Comparison of ENCODE assay signal across 16 mouse cellular contexts in genomic region chr11:26815104-26815503, GRCm38 (mm10).
A peak's percentile ranks its signal among the peaks of the same experiment; 100 is the strongest.
DNase-seq lines count a peak whose midpoint lies in the region; ATAC-seq and TF ChIP-seq lines count a peak whose summit lies in the region.
"Had no signal": no experiment of that assay in that cellular context is flagged by ENCODE, and none has a peak within 500 bp of the region (broad histone marks: within the 10 kb centered on the region; RNA-seq: fewer than 3 reads in every experiment).

No protein-coding gene starts in this region.

- no peak overlapping the region for H3K4me3 ChIP-seq in forebrain, embryonic 14.5 days (ENCODE audit: low read depth, low read length)
- peak overlapping the region; percentile 11; the same call in 1 of the 2 replicates for H3K4me3 ChIP-seq in hindbrain, postnatal 0 days (ENCODE audit: low read length)
- no peak overlapping the region for H3K4me3 ChIP-seq in neural tube, embryonic 14.5 days (ENCODE audit: low read depth, low read length)
- H3K4me3 ChIP-seq in liver, embryonic 11.5 days (ENCODE audit: low read depth, low read length), result no peak overlapping the region

- H3K4me1 ChIP-seq in forebrain, embryonic 14.5 days (ENCODE audit: control insufficient read depth, insufficient read depth, low read length), result no peaks in the 10 kb centered on the region
- no peaks in the 10 kb centered on the region for H3K4me1 ChIP-seq in hindbrain, postnatal 0 days (ENCODE audit: insufficient read depth, low read length)
- H3K4me1 ChIP-seq in neural tube, embryonic 14.5 days (ENCODE audit: control insufficient read depth, insufficient read depth, low read length), result no peaks in the 10 kb centered on the region
- no peaks in the 10 kb centered on the region for H3K4me1 ChIP-seq in liver, embryonic 11.5 days (replicated peaks; ENCODE audit: control insufficient read depth, insufficient read depth, low read length)

- no peak for TF ChIP-seq CTCF in hindbrain, postnatal 0 days (IDR thresholded peaks at IDR 0.05; ENCODE audit: low read depth)

- no peaks in the 10 kb centered on the region for H3K27me3 ChIP-seq in forebrain, embryonic 14.5 days (replicated peaks; ENCODE audit: control insufficient read depth, insufficient read depth, low read length)
- H3K27me3 ChIP-seq in hindbrain, postnatal 0 days (ENCODE audit: insufficient read depth, low read length), result no peaks in the 10 kb centered on the region
- H3K27me3 ChIP-seq in neural tube, embryonic 14.5 days (ENCODE audit: control insufficient read depth, insufficient read depth, low read length), result no peaks in the 10 kb centered on the region
- H3K27me3 ChIP-seq in liver, embryonic 11.5 days (replicated peaks; ENCODE audit: control insufficient read depth, insufficient read depth, low read length), result no peaks in the 10 kb centered on the region

- 59% methylated on average over 8 of the region's 8 CpGs for WGBS in forebrain, embryonic 14.5 days
- 62% methylated on average over 8 of the region's 8 CpGs for WGBS in hindbrain, postnatal 0 days
- 32% methylated on average over 8 of the region's 8 CpGs for WGBS in neural tube, embryonic 14.5 days
- 86% methylated on average over 8 of the region's 8 CpGs for WGBS in liver, embryonic 11.5 days

- no peak for DNase-seq in frontal cortex, adult 2 months (ENCODE audit: extremely low spot score in 1 of 2, low spot score in 1 of 2)
- peak; percentile 69 for DNase-seq in forebrain, embryonic 14.5 days (ENCODE audit: low spot score)
- peak; percentile 54 for DNase-seq in hindbrain, postnatal 0 days (ENCODE audit: low spot score)
- DNase-seq in layer of hippocampus, adult 9-11 months, result no peak
- DNase-seq in liver, embryonic 11.5 days (ENCODE audit: low spot score), result no peak
- DNase-seq in spleen, postnatal 10 days (ENCODE audit: low spot score in 2 of 2), result no peak
- DNase-seq: adrenal gland, postnatal 25 days; cerebellum, adult 9-10 months; gastrocnemius, postnatal 25 days; liver, postnatal 0 days; lung, postnatal 4 days; right cerebral cortex, postnatal 25 days; thymus, adult 18-20 months had no signal

- no peaks in the 10 kb centered on the region for H3K9me3 ChIP-seq in forebrain, embryonic 14.5 days (replicated peaks; ENCODE audit: control insufficient read depth, low read length)
- no peaks in the 10 kb centered on the region for H3K9me3 ChIP-seq in hindbrain, postnatal 0 days (ENCODE audit: low read length)
- H3K9me3 ChIP-seq in neural tube, embryonic 14.5 days (ENCODE audit: control insufficient read depth, low read length), result no peaks in the 10 kb centered on the region
- no peaks in the 10 kb centered on the region for H3K9me3 ChIP-seq in liver, embryonic 11.5 days (ENCODE audit: control insufficient read depth, low read length)

- peak; percentile 67 for ATAC-seq in frontal cortex, adult (ENCODE audit: low TSS enrichment)
- peak; percentile 79; the same call in 1 of the 2 replicates for ATAC-seq in forebrain, embryonic 14.5 days
- ATAC-seq in hindbrain, postnatal 0 days, result 0 out of 2 replicates have a peak, but pooled peaks have one; percentile 53
- peak; percentile 95 for ATAC-seq in neural tube, embryonic 14.5 days (ENCODE audit: low read depth)
- ATAC-seq in liver, embryonic 11.5 days (replicated peaks; ENCODE audit: low FRiP score), result no peak
- ATAC-seq: activated CD4-positive, CD25-positive, alpha-beta regulatory T cell, adult 4 months; liver, postnatal 0 days had no signal

- H3K9ac ChIP-seq in forebrain, embryonic 14.5 days (ENCODE audit: low read length), result no peak overlapping the region
- no peak overlapping the region for H3K9ac ChIP-seq in hindbrain, postnatal 0 days (replicated peaks; ENCODE audit: low read length)
- H3K9ac ChIP-seq in neural tube, embryonic 14.5 days (replicated peaks; ENCODE audit: low read depth, low read length), result no peak overlapping the region
- H3K9ac ChIP-seq in liver, embryonic 11.5 days (ENCODE audit: low read depth, low read length), result no peak overlapping the region
- H3K9ac ChIP-seq: liver, postnatal 0 days had no signal

- H3K4me2 ChIP-seq in forebrain, embryonic 14.5 days (ENCODE audit: low read length), result peak overlapping the region; percentile 6; the same call in 1 of the 2 replicates
- peak overlapping the region; percentile 35 for H3K4me2 ChIP-seq in hindbrain, postnatal 0 days (ENCODE audit: low read depth, low read length)
- peak overlapping the region; percentile 27; the same call in 1 of the 2 replicates for H3K4me2 ChIP-seq in neural tube, embryonic 14.5 days (ENCODE audit: low read depth, low read length)
- H3K4me2 ChIP-seq in liver, embryonic 11.5 days, result no peak overlapping the region

- H3K27ac ChIP-seq in forebrain, embryonic 14.5 days (ENCODE audit: low read depth, low read length), result peak overlapping the region; percentile 3; the same call in 1 of the 2 replicates
- H3K27ac ChIP-seq in hindbrain, postnatal 0 days, result no peak overlapping the region
- H3K27ac ChIP-seq in neural tube, embryonic 14.5 days (ENCODE audit: low read depth, low read length), result peak overlapping the region; percentile 28; the same call in 1 of the 2 replicates
- H3K27ac ChIP-seq in liver, embryonic 11.5 days (ENCODE audit: low read depth, low read length), result no peak overlapping the region

- H3K36me3 ChIP-seq in forebrain, embryonic 14.5 days (ENCODE audit: control insufficient read depth, insufficient read depth, low read length), result no peaks in the 10 kb centered on the region
- H3K36me3 ChIP-seq in hindbrain, postnatal 0 days (ENCODE audit: insufficient read depth, low read length), result no peaks in the 10 kb centered on the region
- no peaks in the 10 kb centered on the region for H3K36me3 ChIP-seq in neural tube, embryonic 14.5 days (ENCODE audit: control insufficient read depth, insufficient read depth, low read length)
- H3K36me3 ChIP-seq in liver, embryonic 11.5 days (ENCODE audit: control insufficient read depth, insufficient read depth, low read length), result no peaks in the 10 kb centered on the region

Comparison
In these comparisons a context has a peak if more than half of its experiments do, and no peak if none do; other contexts are left out.
1. DNase-seq: peak in forebrain, embryonic 14.5 days (single experiment) and hindbrain, postnatal 0 days (single experiment); none in frontal cortex, adult 2 months (0 of 2), layer of hippocampus, adult 9-11 months (single experiment), liver, embryonic 11.5 days (single experiment) and spleen, postnatal 10 days (0 of 2).
2. H3K27ac ChIP-seq: peak in forebrain, embryonic 14.5 days (single experiment) and neural tube, embryonic 14.5 days (single experiment); none in hindbrain, postnatal 0 days (single experiment) and liver, embryonic 11.5 days (single experiment).